Mouse (Mus musculus) hindbrain, embryonic 16.5 days (tissue): ENCODE data around the gene Dmp1. TPM values are rescaled to one million over a fixed set of nuclear protein-coding genes. Genes with fewer than 3 reads are reported as not detected.

Source experiments
- ATAC-seq: fragments of 200-750 bp; cut with Nextera tagmentation; 2 replicates; pipeline ENCODE4 v1.8.0; 2017; ENCODE audit warnings: moderate TSS enrichment, moderate library complexity
- H3K27ac ChIP-seq: fragments of 300-500 bp; sonication (generic); 2 replicates; pipeline ENCODE4 v1.5.1; 2014; ENCODE audit warnings: low read depth, mild to moderate bottlenecking, control low read depth, low read length, moderate library complexity
- H3K27me3 ChIP-seq: fragments of 300-500 bp; sonication (generic); replicated peaks from 2 replicates; pipeline ENCODE4 v1.6.1; 2014; ENCODE audit warnings: low read length; ENCODE audit not compliant: control insufficient read depth, insufficient read depth
- H3K36me3 ChIP-seq: fragments of 300-500 bp; sonication (generic); 2 replicates; pipeline ENCODE4 v1.6.1; 2014; ENCODE audit warnings: mild to moderate bottlenecking, low read length, moderate library complexity, mixed read lengths; ENCODE audit not compliant: control insufficient read depth, insufficient read depth
- H3K4me1 ChIP-seq: fragments of 300-500 bp; sonication (generic); 2 replicates; pipeline ENCODE4 v1.6.1; 2014; ENCODE audit warnings: low read depth, low read length; ENCODE audit not compliant: control insufficient read depth, insufficient read depth
- H3K4me2 ChIP-seq: fragments of 300-500 bp; sonication (generic); 2 replicates; pipeline ENCODE4 v1.6.1; 2014; ENCODE audit warnings: mild to moderate bottlenecking, low read length, control low read depth, moderate library complexity
- H3K4me3 ChIP-seq: fragments of 300-500 bp; sonication (generic); 2 replicates; pipeline ENCODE4 v1.5.1; 2014; ENCODE audit warnings: mild to moderate bottlenecking, low read length, control low read depth, moderate library complexity
- H3K9ac ChIP-seq: fragments of 300-500 bp; sonication (generic); 2 replicates; pipeline ENCODE4 v1.6.1; 2014; ENCODE audit warnings: low read depth, mild to moderate bottlenecking, control low read depth, low read length, moderate library complexity
- H3K9me3 ChIP-seq: fragments of 300-500 bp; sonication (generic); 2 replicates; pipeline ENCODE4 v1.6.1; 2014; ENCODE audit warnings: mild to moderate bottlenecking, low read length, moderate library complexity; ENCODE audit not compliant: control insufficient read depth
- WGBS: fragments of 180-500 bp; shearing (Covaris S2); extraction: QIAGEN DNeasy Blood & Tissue Kit; methylation state at CpG from one replicate; pipeline ENCODE4 v1.1.7; 2014; 5-methylcytosine and 5-hydroxymethylcytosine counted together
- polyA plus RNA-seq: library from polyadenylated mRNA; unstranded; fragments of >200 nt; fragmentation: Nextera tagmentation; extraction: Ambion mirVana; gene quantifications from 2 replicates; pipeline ENCODE4 v1.2.1, GENCODE M21; 2015

Dmp1 gene
- polyA plus RNA-seq, 1 experiment from 2014 or later, result 0.13 TPM

GRCm38 (mm10) chr5:104239674-104240378 lies 37.4 kb downstream of the Dmp1 start:
- no peak overlapping the region for H3K27ac ChIP-seq
- H3K27me3 ChIP-seq, result no peaks in the 10 kb centered on the region
- H3K4me1 ChIP-seq, result no peaks in the 10 kb centered on the region
- no peaks in the 10 kb centered on the region for H3K9me3 ChIP-seq
- H3K4me2 ChIP-seq, result no peak overlapping the region
- no peak for ATAC-seq
- WGBS, result 74% methylated on average over 9 of the region's 9 CpGs
- H3K4me3 ChIP-seq, result no peak overlapping the region
- H3K9ac ChIP-seq, result no peak overlapping the region
- no peaks in the 10 kb centered on the region for H3K36me3 ChIP-seq

- no peaks in the 10 kb centered on the region for H3K27me3 ChIP-seq
- H3K27ac ChIP-seq, result no peak overlapping the region
- H3K4me2 ChIP-seq, result no peak overlapping the region
- 80% methylated on average over 2 of the region's 2 CpGs for WGBS
- ATAC-seq, result no peak
- H3K9me3 ChIP-seq, result no peaks in the 10 kb centered on the region
- H3K4me3 ChIP-seq, result no peak overlapping the region
- H3K36me3 ChIP-seq, result no peaks in the 10 kb centered on the region
- H3K4me1 ChIP-seq, result no peaks in the 10 kb centered on the region
- H3K9ac ChIP-seq, result no peak overlapping the region
These were observed 41.8 kb downstream of the Dmp1 start for GRCm38 (mm10) chr5:104244261-104244660.

- Histone ChIP-seq H3K27ac (no peak overlapping the region), H3K9ac (no peak overlapping the region), H3K4me2 (no peak overlapping the region), H3K9me3 (no peaks in the 10 kb centered on the region), H3K4me1 (no peaks in the 10 kb centered on the region), H3K27me3 (no peaks in the 10 kb centered on the region), H3K4me3 (no peak overlapping the region), H3K36me3 (no peaks in the 10 kb centered on the region)
- WGBS, result 82% methylated on average over 5 of the region's 5 CpGs
- no peak for ATAC-seq
These were observed 49.4 kb downstream of the Dmp1 start for GRCm38 (mm10) chr5:104251811-104252210.

GRCm38 (mm10) chr5:104256585-104256984 lies 54.2 kb downstream of the Dmp1 start:
- 73% methylated on average over 3 of the region's 3 CpGs for WGBS
- no peaks in the 10 kb centered on the region for H3K9me3 ChIP-seq

GRCm38 (mm10) chr5:104261908-104262461 lies 59.6 kb downstream of the Dmp1 start:
- Histone ChIP-seq H3K27me3 (no peaks in the 10 kb centered on the region), H3K4me1 (no peaks in the 10 kb centered on the region), H3K9me3 (no peaks in the 10 kb centered on the region; the same call in 1 of the 2 replicates), H3K4me2 (no peak overlapping the region), H3K9ac (no peak overlapping the region), H3K27ac (no peak overlapping the region), H3K4me3 (no peak overlapping the region), H3K36me3 (no peaks in the 10 kb centered on the region)
- ATAC-seq, result no peak
- WGBS, result 78% methylated on average over 4 of the region's 4 CpGs

More at GRCm38 (mm10) chr5:104256585-104256984, 54.2 kb downstream of the Dmp1 start:
- Histone ChIP-seq H3K27me3 (no peaks in the 10 kb centered on the region), H3K27ac (no peak overlapping the region), H3K4me2 (no peak overlapping the region), H3K4me1 (no peaks in the 10 kb centered on the region), H3K4me3 (no peak overlapping the region), H3K9ac (no peak overlapping the region), H3K36me3 (no peaks in the 10 kb centered on the region)
- no peak for ATAC-seq

GRCm38 (mm10) chr5:104263014-104263776 lies 60.8 kb downstream of the Dmp1 start:
- Histone ChIP-seq H3K9ac (no peak overlapping the region), H3K36me3 (no peaks in the 10 kb centered on the region), H3K27me3 (no peaks in the 10 kb centered on the region), H3K4me1 (no peaks in the 10 kb centered on the region), H3K4me3 (no peak overlapping the region), H3K4me2 (no peak overlapping the region), H3K27ac (no peak overlapping the region), H3K9me3 (no peaks in the 10 kb centered on the region; the same call in 1 of the 2 replicates)
- WGBS, result 82% methylated on average over 13 of the region's 13 CpGs
- ATAC-seq, result no peak

Other genes starting within 250 kb of the Dmp1 start
- not detected in 2 replicates for gene Hsd17b13, start 225.2 kb upstream of the Dmp1 start, polyA plus RNA-seq
- gene Hsd17b11, start 180.7 kb upstream of the Dmp1 start, polyA plus RNA-seq, result 2.9 and 3.1 TPM in 2 replicates
- 68.4 and 71.7 TPM in 2 replicates for gene Nudt9, start 156.3 kb upstream of the Dmp1 start, polyA plus RNA-seq
- 0.44 TPM in 1 of 2 replicates, not detected in the other for gene Gm17660, start 125.0 kb upstream of the Dmp1 start, polyA plus RNA-seq
- gene Sparcl1, start 88.9 kb upstream of the Dmp1 start, polyA plus RNA-seq, result 481 and 585 TPM in 2 replicates
- gene Dspp, start 31.9 kb upstream of the Dmp1 start, polyA plus RNA-seq, result not detected in 2 replicates
- 0.59 and 8.9 TPM in 2 replicates for gene Ibsp, start 96.6 kb downstream of the Dmp1 start, polyA plus RNA-seq
- not detected in 2 replicates for gene Mepe, start 122.7 kb downstream of the Dmp1 start, polyA plus RNA-seq
- gene Spp1, start 232.5 kb downstream of the Dmp1 start, polyA plus RNA-seq, result 14.9 and 23.4 TPM in 2 replicates